Mouse (Mus musculus) G1E (cell line): ENCODE data around the gene Phf21b. TPM values are rescaled to one million over a fixed set of nuclear protein-coding genes. Genes with fewer than 3 reads are reported as not detected.

Source experiments
- ATAC-seq: 2 replicates; pipeline ENCODE4 v1.8.0; 2016; ENCODE audit warnings: mild to moderate bottlenecking; ENCODE audit not compliant: insufficient number of reproducible peaks, poor library complexity, low FRiP score, severe bottlenecking; ENCODE audit errors: extremely low read depth
- DNase-seq: peaks from one replicate; pipeline ENCODE4 v3.0.0; 2012; ENCODE audit warnings: low spot score
- H3K27me3 ChIP-seq: 2 replicates; pipeline ENCODE4 v1.6.1; 2012; ENCODE audit warnings: mild to moderate bottlenecking, low read length, inconsistent platforms; ENCODE audit not compliant: insufficient read depth
- H3K36me3 ChIP-seq: replicated peaks from 2 replicates; pipeline ENCODE3; 2012; ENCODE audit warnings: mild to moderate bottlenecking, inconsistent platforms
- H3K4me1 ChIP-seq: 2 replicates; pipeline ENCODE4 v1.6.1; 2012; ENCODE audit warnings: low read depth, low read length, inconsistent platforms, mixed read lengths; ENCODE audit not compliant: insufficient read depth
- H3K4me3 ChIP-seq: 2 replicates; pipeline ENCODE4 v1.5.1; 2012; ENCODE audit warnings: low read depth, mild to moderate bottlenecking, inconsistent platforms, low read length, moderate library complexity, mixed read lengths
- H3K9me3 ChIP-seq: replicated peaks from 2 replicates; pipeline ENCODE4 v1.6.1; 2012; ENCODE audit warnings: inconsistent platforms
- CTCF ChIP-seq: IDR thresholded peaks from 2 replicates; pipeline ENCODE4 v1.5.1; 2012; ENCODE audit warnings: low read depth, low read length, inconsistent platforms, mixed read lengths
- GATA1 ChIP-seq: IDR thresholded peaks from 2 replicates; pipeline ENCODE4 v1.6.1; 2012; ENCODE audit warnings: borderline replicate concordance, low read length, inconsistent platforms, mixed read lengths
- GATA2 ChIP-seq: IDR thresholded peaks from 2 replicates; pipeline ENCODE4 v1.6.1; 2012; ENCODE audit warnings: low read depth, low read length, inconsistent platforms, borderline replicate concordance
- POLR2AphosphoS5 ChIP-seq: IDR thresholded peaks from 2 replicates; pipeline ENCODE4 v1.6.1; 2012; ENCODE audit warnings: low read depth, low read length, inconsistent platforms; ENCODE audit not compliant: insufficient replicate concordance
- TAL1 ChIP-seq: conservative IDR thresholded peaks from 2 replicates; pipeline ENCODE4 v1.6.1; 2012; ENCODE audit warnings: low read depth, low read length, inconsistent platforms, mixed read lengths
- polyA plus RNA-seq: library from polyadenylated mRNA; stranded (reverse); fragments of >175 nt; gene quantifications from 2 replicates; pipeline ENCODE4 v1.2.3, GENCODE M21; 2012
- total RNA-seq, 2 experiments: library from RNA; stranded (forward) in 1 of 2; stranded (reverse) in 1 of 2; fragments of 200-1000 nt in 1 of 2; fragments of >200 nt in 1 of 2; fragmentation: Nextera tagmentation in 1 of 2; gene quantifications; 2 replicates each; pipeline ENCODE4 v1.2.3; 2014 to 2017

The Phf21b gene
- total and polyA plus RNA-seq, 3 experiments, result 0.27 TPM; not detected in 2

- ATAC-seq, result no peak
- TF ChIP-seq GATA1, result no peak
- TF ChIP-seq POLR2AphosphoS5, result no peak
- TF ChIP-seq GATA2, result no peak
- no peak for TF ChIP-seq CTCF
- no peak for TF ChIP-seq TAL1
- DNase-seq, result no peak
- H3K4me1 ChIP-seq, result no peaks in the 10 kb centered on the region
- no peaks in the 10 kb centered on the region for H3K27me3 ChIP-seq
- peaks cover 84% of the 10 kb centered on the region for H3K9me3 ChIP-seq
- no peak overlapping the region for H3K4me3 ChIP-seq
- no peaks in the 10 kb centered on the region for H3K36me3 ChIP-seq
These were observed 16.3 kb downstream of the Phf21b start for GRCm38 (mm10) chr15:84839521-84839920.

- peaks cover 85% of the 10 kb centered on the region for H3K9me3 ChIP-seq
- H3K36me3 ChIP-seq, result no peaks in the 10 kb centered on the region
- ATAC-seq (no peak), DNase-seq (no peak)
- H3K4me3 ChIP-seq, result no peak overlapping the region
- TF ChIP-seq TAL1 (no peak), GATA2 (no peak), CTCF (no peak), POLR2AphosphoS5 (no peak), GATA1 (no peak)
- no peaks in the 10 kb centered on the region for H3K4me1 ChIP-seq
- H3K27me3 ChIP-seq, result no peaks in the 10 kb centered on the region
These were observed 18.0 kb downstream of the Phf21b start for GRCm38 (mm10) chr15:84837896-84838295.

- H3K27me3 ChIP-seq, result no peaks in the 10 kb centered on the region
- DNase-seq (peak; percentile 16), ATAC-seq (no peak; the same call in 1 of the 2 replicates)
- H3K4me1 ChIP-seq, result no peaks in the 10 kb centered on the region
- H3K4me3 ChIP-seq, result no peak overlapping the region
- peaks cover 86% of the 10 kb centered on the region for H3K9me3 ChIP-seq
- no peak for TF ChIP-seq GATA1
- TF ChIP-seq CTCF, result no peak
- no peak for TF ChIP-seq POLR2AphosphoS5
- TF ChIP-seq TAL1, result no peak
- TF ChIP-seq GATA2, result no peak
- H3K36me3 ChIP-seq, result no peaks in the 10 kb centered on the region
These were observed 26.4 kb downstream of the Phf21b start for GRCm38 (mm10) chr15:84829416-84829815.

- no peak for TF ChIP-seq POLR2AphosphoS5
- no peak for TF ChIP-seq GATA2
- no peak for TF ChIP-seq CTCF
- TF ChIP-seq GATA1, result no peak
- no peak for TF ChIP-seq TAL1
- ATAC-seq (no peak), DNase-seq (no peak)
These were observed 27.2 kb downstream of the Phf21b start for GRCm38 (mm10) chr15:84828603-84829002.

GRCm38 (mm10) chr15:84823086-84823485 lies 32.8 kb downstream of the Phf21b start:
- peaks cover 75% of the 10 kb centered on the region for H3K9me3 ChIP-seq
- H3K27me3 ChIP-seq, result no peaks in the 10 kb centered on the region
- H3K4me3 ChIP-seq, result no peak overlapping the region
- no peak for TF ChIP-seq GATA1
- H3K4me1 ChIP-seq, result no peaks in the 10 kb centered on the region
- no peaks in the 10 kb centered on the region for H3K36me3 ChIP-seq
- DNase-seq, result no peak
- no peak for ATAC-seq

More at GRCm38 (mm10) chr15:84828603-84829002, 27.2 kb downstream of the Phf21b start:
- H3K4me1 ChIP-seq, result no peaks in the 10 kb centered on the region
- H3K9me3 ChIP-seq, result peaks cover 85% of the 10 kb centered on the region
- H3K4me3 ChIP-seq, result no peak overlapping the region
- no peaks in the 10 kb centered on the region for H3K27me3 ChIP-seq
- no peaks in the 10 kb centered on the region for H3K36me3 ChIP-seq

GRCm38 (mm10) chr15:84820811-84821210 lies 35.0 kb downstream of the Phf21b start:
- no peak for TF ChIP-seq TAL1
- no peak for TF ChIP-seq CTCF
- no peak for TF ChIP-seq GATA2
- TF ChIP-seq GATA1, result no peak
- TF ChIP-seq POLR2AphosphoS5, result no peak
- no peak for DNase-seq
- H3K4me1 ChIP-seq, result no peaks in the 10 kb centered on the region
- H3K36me3 ChIP-seq, result no peaks in the 10 kb centered on the region
- H3K4me3 ChIP-seq, result no peak overlapping the region
- no peak for ATAC-seq
- H3K27me3 ChIP-seq, result no peaks in the 10 kb centered on the region
- peaks cover 81% of the 10 kb centered on the region for H3K9me3 ChIP-seq

- peaks cover 84% of the 10 kb centered on the region for H3K9me3 ChIP-seq
- H3K4me1 ChIP-seq, result no peaks in the 10 kb centered on the region
- no peak overlapping the region for H3K4me3 ChIP-seq
- TF ChIP-seq POLR2AphosphoS5, result no peak
- TF ChIP-seq GATA1, result no peak
- no peak for TF ChIP-seq TAL1
- TF ChIP-seq CTCF, result no peak
- no peak for TF ChIP-seq GATA2
- no peaks in the 10 kb centered on the region for H3K27me3 ChIP-seq
- no peak for ATAC-seq
- no peaks in the 10 kb centered on the region for H3K36me3 ChIP-seq
- no peak for DNase-seq
These were observed 37.6 kb downstream of the Phf21b start for GRCm38 (mm10) chr15:84818284-84818683.
